Comparison of ENCODE assay signal across 8 mouse cellular contexts in genomic region chr11:103402198-103402597, GRCm38 (mm10). TPM values are rescaled to one million over a fixed set of nuclear protein-coding genes. Genes with fewer than 3 reads are reported as not detected.
DNase-seq lines count a peak whose midpoint lies in the region; TF ChIP-seq lines count a peak whose summit lies in the region.

No protein-coding gene starts in this region.

- H3K36me3 ChIP-seq in testis, adult 2 months (ENCODE audit: control insufficient read depth, insufficient read depth, low read length): no peaks in the 10 kb centered on the region

- no peaks in the 10 kb centered on the region for H3K27me3 ChIP-seq in testis, adult 2 months (ENCODE audit: control insufficient read depth, insufficient read depth, low read length)

- no peaks in the 10 kb centered on the region for H3K4me1 ChIP-seq in testis, adult 2 months (ENCODE audit: control insufficient read depth, insufficient read depth, low read length)
- H3K4me1 ChIP-seq in olfactory bulb, adult 2 months (ENCODE audit: control insufficient read depth, insufficient read depth, low read length): peaks cover 3% of the 10 kb centered on the region; the same call in 1 of the 2 replicates

- peak; percentile 65; the same call in 1 of the 2 replicates for TF ChIP-seq CTCF in testis, adult 2 months (IDR thresholded peaks at IDR 0.05; ENCODE audit: control insufficient read depth, insufficient read depth, insufficient replicate concordance, low read depth, low read length)
- peak; percentile 46; the same call in 1 of the 2 replicates for TF ChIP-seq CTCF in olfactory bulb, adult 2 months (IDR thresholded peaks at IDR 0.05; ENCODE audit: insufficient read depth, low read depth, low read length)

- WGBS in olfactory bulb, adult 2 months: 70% methylated on average over 2 of the region's 2 CpGs

- no peak overlapping the region for H3K27ac ChIP-seq in testis, adult 2 months (ENCODE audit: control insufficient read depth, insufficient read depth, low read depth, low read length)
- no peak overlapping the region for H3K27ac ChIP-seq in olfactory bulb, adult 2 months (ENCODE audit: insufficient read depth, low read depth, low read length)

- H3K4me3 ChIP-seq in testis, adult 2 months (ENCODE audit: control insufficient read depth, low read depth, low read length): peak overlapping the region; percentile 18; the same call in 1 of the 2 replicates
- H3K4me3 ChIP-seq in olfactory bulb, adult 2 months (ENCODE audit: insufficient read depth, low read depth, low read length): no peak overlapping the region

- no peak for TF ChIP-seq POLR2A in testis, adult 2 months (IDR thresholded peaks at IDR 0.05; ENCODE audit: control insufficient read depth, low read depth, low read length)
- TF ChIP-seq POLR2A in olfactory bulb, adult 2 months (IDR thresholded peaks at IDR 0.05; ENCODE audit: insufficient read depth, low read depth, low read length): no peak

- DNase-seq in gastrocnemius, adult 18-20 months (ENCODE audit: low spot score): peak; percentile 29
- no peak for DNase-seq in gastrocnemius, postnatal 4 days (ENCODE audit: low spot score in 2 of 2)
- DNase-seq in testis, postnatal 14 days (ENCODE audit: low spot score): no peak
- DNase-seq in cerebellum, postnatal 36 days: peak; percentile 51 to 52
- peak; percentile 77 for DNase-seq in kidney, postnatal 14 days
- peak; percentile 71 for DNase-seq in thymus, postnatal 25 days

RNA-seq across cellular contexts. Expression of gene Plekhm1, which starts 10.3 kb away (rescaled TPM):
- total RNA-seq in gastrocnemius, adult 18-20 months (2021): 10 to 100 TPM; 14.8 to 16.4 TPM
- 10 to 100 TPM; 12.0 to 12.8 TPM for total RNA-seq in gastrocnemius, postnatal 4 days (2021)
- 5.9 and 6.3 TPM in 2 replicates for polyA plus RNA-seq in testis, adult 2 months (2012; rRNA removed)
- not detected in 2 replicates for polyA plus RNA-seq in olfactory bulb, adult 2 months (2012; ENCODE audit: insufficient read depth, insufficient read length, low replicate concordance, missing spikeins)

RNA-seq across cellular contexts. Expression of gene Arhgap27, which starts 38.7 kb away (rescaled TPM):
- 1 to 10 TPM; 6.1 to 6.8 TPM for total RNA-seq in gastrocnemius, adult 18-20 months (2021)
- 10 to 100 TPM; 11.7 to 12.2 TPM for total RNA-seq in gastrocnemius, postnatal 4 days (2021)
- 1.0 and 1.6 TPM in 2 replicates for polyA plus RNA-seq in testis, adult 2 months (2012; rRNA removed)
- polyA plus RNA-seq in olfactory bulb, adult 2 months (2012; ENCODE audit: insufficient read depth, insufficient read length, low replicate concordance, missing spikeins): not detected in 2 replicates

Comparison
In these comparisons a context has a peak if more than half of its experiments do, and no peak if none do; other contexts are left out.
1. DNase-seq: peak in gastrocnemius, adult 18-20 months (single experiment), cerebellum, postnatal 36 days (2 of 2), kidney, postnatal 14 days (single experiment) and thymus, postnatal 25 days (single experiment); none in gastrocnemius, postnatal 4 days (0 of 2) and testis, postnatal 14 days (single experiment).